Mouse (Mus musculus) megakaryocyte, embryonic 14.5 days (primary cell): ENCODE results near the gene Ror1. TPM values are rescaled to one million over a fixed set of nuclear protein-coding genes. Genes with fewer than 3 reads are reported as not detected.

Experiments used
- H3K27me3 ChIP-seq: replicated peaks from 2 replicates; pipeline ENCODE3; 2012; ENCODE audit warnings: inconsistent platforms
- H3K36me3 ChIP-seq: replicated peaks from 2 replicates; pipeline ENCODE3; 2012; ENCODE audit warnings: low read length, inconsistent platforms, mixed read lengths
- H3K4me1 ChIP-seq: 2 replicates; pipeline ENCODE4 v1.6.1; 2012; ENCODE audit warnings: inconsistent platforms
- H3K4me3 ChIP-seq: replicated peaks from 2 replicates; pipeline ENCODE3; 2012; ENCODE audit warnings: moderate library complexity, mild to moderate bottlenecking, inconsistent platforms
- H3K9me3 ChIP-seq: 2 replicates; pipeline ENCODE4 v1.6.1; 2012; ENCODE audit warnings: inconsistent platforms
- FLI1 ChIP-seq: IDR thresholded peaks from 2 replicates; pipeline ENCODE4 v1.6.1; 2012; ENCODE audit warnings: low read length, inconsistent platforms, mixed read lengths
- GATA1 ChIP-seq: IDR thresholded peaks from 3 replicates; pipeline ENCODE4 v1.6.1; 2012; ENCODE audit warnings: mixed read lengths, low read length, inconsistent platforms, borderline replicate concordance
- polyA plus RNA-seq: library from polyadenylated mRNA; stranded (reverse); fragments of >175 nt; gene quantifications from 2 replicates; pipeline ENCODE4 v1.2.3, GENCODE M21; 2012; ENCODE audit warnings: low replicate concordance; ENCODE audit not compliant: insufficient read depth

Gene Ror1
- polyA plus RNA-seq, 1 experiment = not detected

- TF ChIP-seq FLI1 (no peak), GATA1 (no peak)
These were observed 211.8 kb downstream of the Ror1 start for GRCm38 (mm10) chr4:100307365-100307764.

GRCm38 (mm10) chr4:100311775-100312537, 216.4 kb downstream of the Ror1 start:
- TF ChIP-seq GATA1 = no peak
- TF ChIP-seq FLI1 = no peak
- H3K9me3 ChIP-seq = peaks cover 17% of the 10 kb centered on the region
- H3K4me3 ChIP-seq = no peak overlapping the region
- H3K4me1 ChIP-seq = no peaks in the 10 kb centered on the region
- no peaks in the 10 kb centered on the region for H3K27me3 ChIP-seq
- no peaks in the 10 kb centered on the region for H3K36me3 ChIP-seq

More at GRCm38 (mm10) chr4:100307365-100307764, 211.8 kb downstream of the Ror1 start:
- Histone ChIP-seq H3K4me1 (no peaks in the 10 kb centered on the region), H3K9me3 (peaks cover 9% of the 10 kb centered on the region; the same call in 1 of the 2 replicates), H3K4me3 (no peak overlapping the region), H3K36me3 (no peaks in the 10 kb centered on the region), H3K27me3 (no peaks in the 10 kb centered on the region)

GRCm38 (mm10) chr4:100315066-100315465, 219.5 kb downstream of the Ror1 start:
- no peaks in the 10 kb centered on the region for H3K27me3 ChIP-seq
- no peak for TF ChIP-seq FLI1
- no peaks in the 10 kb centered on the region for H3K4me1 ChIP-seq
- H3K9me3 ChIP-seq = peaks cover 23% of the 10 kb centered on the region
- no peak overlapping the region for H3K4me3 ChIP-seq
- H3K36me3 ChIP-seq = no peaks in the 10 kb centered on the region

GRCm38 (mm10) chr4:100321758-100322157, 226.2 kb downstream of the Ror1 start:
- Histone ChIP-seq H3K4me3 (no peak overlapping the region), H3K9me3 (peaks cover 11% of the 10 kb centered on the region), H3K27me3 (no peaks in the 10 kb centered on the region), H3K4me1 (no peaks in the 10 kb centered on the region), H3K36me3 (no peaks in the 10 kb centered on the region)
- TF ChIP-seq FLI1 (no peak), GATA1 (no peak)

GRCm38 (mm10) chr4:100324719-100325515, 229.3 kb downstream of the Ror1 start:
- Histone ChIP-seq H3K9me3 (0 out of 2 replicates have a peak, but pooled peaks cover 6% of the 10 kb centered on the region), H3K27me3 (no peaks in the 10 kb centered on the region), H3K4me1 (no peaks in the 10 kb centered on the region), H3K36me3 (no peaks in the 10 kb centered on the region), H3K4me3 (no peak overlapping the region)
- no peak for TF ChIP-seq FLI1
- no peak for TF ChIP-seq GATA1

GRCm38 (mm10) chr4:100328361-100328970, 232.9 kb downstream of the Ror1 start:
- Histone ChIP-seq H3K27me3 (no peaks in the 10 kb centered on the region), H3K9me3 (0 out of 2 replicates have a peak, but pooled peaks cover 6% of the 10 kb centered on the region), H3K36me3 (no peaks in the 10 kb centered on the region), H3K4me1 (no peaks in the 10 kb centered on the region), H3K4me3 (no peak overlapping the region)
- TF ChIP-seq GATA1 (no peak), FLI1 (no peak)

- Histone ChIP-seq H3K4me3 (no peak overlapping the region), H3K9me3 (peaks cover 4% of the 10 kb centered on the region; the same call in 1 of the 2 replicates), H3K4me1 (no peaks in the 10 kb centered on the region), H3K27me3 (no peaks in the 10 kb centered on the region), H3K36me3 (no peaks in the 10 kb centered on the region)
- no peak for TF ChIP-seq GATA1
- no peak for TF ChIP-seq FLI1
These were observed 239.6 kb downstream of the Ror1 start for GRCm38 (mm10) chr4:100335168-100335567.

GRCm38 (mm10) chr4:100347791-100348190, 252.2 kb downstream of the Ror1 start:
- H3K4me1 ChIP-seq = no peaks in the 10 kb centered on the region
- H3K4me3 ChIP-seq = peak overlapping the region; percentile 62
- no peaks in the 10 kb centered on the region; the same call in 1 of the 2 replicates for H3K9me3 ChIP-seq
- no peaks in the 10 kb centered on the region for H3K27me3 ChIP-seq
- no peaks in the 10 kb centered on the region for H3K36me3 ChIP-seq
- TF ChIP-seq GATA1 (no peak), FLI1 (no peak)

GRCm38 (mm10) chr4:100350106-100350795, 254.7 kb downstream of the Ror1 start:
- TF ChIP-seq GATA1 = no peak
- no peak for TF ChIP-seq FLI1
- Histone ChIP-seq H3K36me3 (no peaks in the 10 kb centered on the region), H3K4me1 (no peaks in the 10 kb centered on the region), H3K27me3 (no peaks in the 10 kb centered on the region), H3K9me3 (no peaks in the 10 kb centered on the region; the same call in 1 of the 2 replicates), H3K4me3 (no peak overlapping the region)
